Mouse (Mus musculus): ENCODE results near the gene Rbp2. TPM values are rescaled to one million over a fixed set of nuclear protein-coding genes. Genes with fewer than 3 reads are reported as not detected.

Gene Rbp2
- total RNA-seq (2023): not detected

GRCm38 (mm10) chr9:98485815-98486214, at the start of gene Rbp2:
Gene Rbp2 (plus strand): TSS chr9:98486115.

Other genes with a start within 250 kb of the Rbp2 start
- gene Nmnat3, start 198.7 kb upstream of the Rbp2 start, total RNA-seq (2023): 1 to 10 TPM; 1.9 to 4.9 TPM
- gene Rbp1, start 63.2 kb upstream of the Rbp2 start, total RNA-seq (2023): under 1 TPM in 1 of 2 experiments, not detected in 1; 0.18 TPM
- 10 to 100 TPM; 62.7 to 74.1 TPM for gene Copb2, start 77.6 kb downstream of the Rbp2 start, total RNA-seq (2023)
- gene Mrps22, start 115.5 kb downstream of the Rbp2 start, total RNA-seq (2023): 1 to 10 TPM; 9.2 to 9.5 TPM